Mouse (Mus musculus): ENCODE measurements around the gene Tnfaip2. TPM values are rescaled to one million over a fixed set of nuclear protein-coding genes. Genes with fewer than 3 reads are reported as not detected.

The Tnfaip2 gene
- polyA plus RNA-seq, 1 experiment from 2014 or later: 0.63 TPM

DNA sequence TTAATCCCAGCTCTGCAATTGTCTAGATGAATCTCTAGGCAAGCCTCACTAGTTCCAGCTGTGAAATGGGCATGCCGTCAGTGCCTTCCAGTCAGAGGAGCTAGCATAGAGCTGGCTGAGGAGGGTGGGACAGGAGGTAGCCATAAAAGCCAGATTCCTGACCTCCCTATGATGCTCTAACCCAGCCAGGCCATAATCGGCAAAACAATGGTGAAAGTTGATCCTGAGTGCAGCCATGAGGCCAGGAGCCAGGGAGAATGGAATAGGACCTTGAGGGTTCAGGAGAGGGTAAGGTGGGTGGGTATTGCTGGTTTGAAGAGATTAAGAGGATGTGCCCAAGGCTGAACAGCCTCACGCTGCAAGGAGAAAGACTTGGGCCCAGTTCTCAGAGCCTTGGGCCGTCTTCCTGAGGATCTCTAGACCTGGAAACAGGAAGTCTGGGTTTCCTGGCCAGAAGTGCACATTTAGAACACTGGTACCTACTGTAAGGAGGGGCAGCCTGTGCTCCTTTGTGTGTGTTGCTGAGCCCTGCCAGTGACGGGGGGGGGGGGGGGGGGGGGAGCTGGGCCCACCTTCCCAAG is 9.4 kb upstream of the Tnfaip2 start:
- no peak for ATAC-seq
- Histone ChIP-seq H3K9ac (replicated peaks; ENCODE audit: low read depth, low read length) (no peak overlapping the region), H3K4me3 (replicated peaks; ENCODE audit: low read length) (no peak overlapping the region), H3K9me3 (ENCODE audit: control insufficient read depth, low read length) (no peaks in the 10 kb centered on the region), H3K36me3 (ENCODE audit: control insufficient read depth, insufficient read depth) (no peaks in the 10 kb centered on the region), H3K4me2 (ENCODE audit: low read length) (no peak overlapping the region), H3K4me1 (replicated peaks; ENCODE audit: control insufficient read depth, insufficient read depth, low read length) (peaks cover 22% of the 10 kb centered on the region), H3K27me3 (replicated peaks; ENCODE audit: control insufficient read depth, insufficient read depth, low read length) (peaks cover 28% of the 10 kb centered on the region), H3K27ac (ENCODE audit: low read length) (no peak overlapping the region; the same call in 1 of the 2 replicates)
- WGBS: 51% methylated on average over 5 of the region's 5 CpGs

- Histone ChIP-seq H3K9me3 (ENCODE audit: control insufficient read depth, low read length) (no peaks in the 10 kb centered on the region), H3K27me3 (replicated peaks; ENCODE audit: control insufficient read depth, insufficient read depth, low read length) (peaks cover 20% of the 10 kb centered on the region), H3K4me2 (ENCODE audit: low read length) (peak overlapping the region; percentile 22; the same call in 1 of the 2 replicates), H3K4me3 (replicated peaks; ENCODE audit: low read length) (no peak overlapping the region), H3K36me3 (ENCODE audit: control insufficient read depth, insufficient read depth) (no peaks in the 10 kb centered on the region), H3K4me1 (replicated peaks; ENCODE audit: control insufficient read depth, insufficient read depth, low read length) (peaks cover 9% of the 10 kb centered on the region), H3K27ac (ENCODE audit: low read length) (peak overlapping the region; percentile 51; the same call in 1 of the 2 replicates), H3K9ac (replicated peaks; ENCODE audit: low read depth, low read length) (no peak overlapping the region)
- WGBS: 22% methylated on average over 6 of the region's 7 CpGs
- ATAC-seq: peak; percentile 71
Measured at GRCm38 (mm10) chr12:111434164-111434744, 8.0 kb upstream of the Tnfaip2 start.

- Histone ChIP-seq H3K4me3 (replicated peaks; ENCODE audit: low read length) (no peak overlapping the region), H3K27ac (ENCODE audit: low read length) (peak overlapping the region; percentile 51; the same call in 1 of the 2 replicates), H3K4me2 (ENCODE audit: low read length) (no peak overlapping the region), H3K27me3 (replicated peaks; ENCODE audit: control insufficient read depth, insufficient read depth, low read length) (peaks cover 20% of the 10 kb centered on the region), H3K4me1 (replicated peaks; ENCODE audit: control insufficient read depth, insufficient read depth, low read length) (peaks cover 4% of the 10 kb centered on the region), H3K36me3 (ENCODE audit: control insufficient read depth, insufficient read depth) (no peaks in the 10 kb centered on the region), H3K9ac (replicated peaks; ENCODE audit: low read depth, low read length) (no peak overlapping the region), H3K9me3 (ENCODE audit: control insufficient read depth, low read length) (no peaks in the 10 kb centered on the region)
- ATAC-seq: no peak
- 52% methylated on average over 8 of the region's 8 CpGs for WGBS
Measured at GRCm38 (mm10) chr12:111434745-111435327, 7.4 kb upstream of the Tnfaip2 start.

DNA sequence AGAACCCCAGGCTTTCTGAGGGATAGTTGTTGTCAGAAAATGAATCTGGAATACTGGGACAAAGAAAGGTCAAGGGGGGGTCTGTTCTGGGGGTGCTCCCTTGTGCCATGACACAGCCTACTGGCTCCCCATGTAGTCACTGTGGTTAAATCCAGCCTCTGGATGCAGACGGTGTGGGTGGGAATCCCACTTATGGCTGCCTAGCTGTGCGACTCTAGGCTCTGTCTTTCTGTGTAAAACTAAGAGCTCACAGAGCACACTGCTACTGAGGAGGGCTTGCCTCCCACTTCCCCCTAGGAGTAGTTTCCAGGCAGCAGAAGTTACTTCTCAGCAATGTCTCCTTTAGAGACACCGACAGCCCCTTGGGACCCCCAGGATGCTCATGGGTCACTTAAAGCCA is 6.1 kb upstream of the Tnfaip2 start:
- Histone ChIP-seq H3K4me1 (replicated peaks; ENCODE audit: control insufficient read depth, insufficient read depth, low read length) (no peaks in the 10 kb centered on the region), H3K4me2 (ENCODE audit: low read length) (no peak overlapping the region), H3K27me3 (replicated peaks; ENCODE audit: control insufficient read depth, insufficient read depth, low read length) (peaks cover 15% of the 10 kb centered on the region), H3K9ac (replicated peaks; ENCODE audit: low read depth, low read length) (no peak overlapping the region), H3K4me3 (replicated peaks; ENCODE audit: low read length) (no peak overlapping the region), H3K27ac (ENCODE audit: low read length) (no peak overlapping the region), H3K36me3 (ENCODE audit: control insufficient read depth, insufficient read depth) (no peaks in the 10 kb centered on the region), H3K9me3 (ENCODE audit: control insufficient read depth, low read length) (no peaks in the 10 kb centered on the region)
- ATAC-seq: no peak
- WGBS: 87% methylated on average over 3 of the region's 3 CpGs

- Histone ChIP-seq H3K27me3 (replicated peaks; ENCODE audit: control insufficient read depth, insufficient read depth, low read length) (peaks cover 16% of the 10 kb centered on the region), H3K9me3 (ENCODE audit: control insufficient read depth, low read length) (no peaks in the 10 kb centered on the region), H3K4me1 (replicated peaks; ENCODE audit: control insufficient read depth, insufficient read depth, low read length) (no peaks in the 10 kb centered on the region), H3K9ac (replicated peaks; ENCODE audit: low read depth, low read length) (no peak overlapping the region), H3K27ac (ENCODE audit: low read length) (no peak overlapping the region), H3K4me3 (replicated peaks; ENCODE audit: low read length) (no peak overlapping the region), H3K36me3 (ENCODE audit: control insufficient read depth, insufficient read depth) (no peaks in the 10 kb centered on the region), H3K4me2 (ENCODE audit: low read length) (no peak overlapping the region)
- whole genome bisulfite sequencing: 76% methylated on average over 8 of the region's 8 CpGs
- no peak for ATAC-seq
Measured at GRCm38 (mm10) chr12:111436640-111437039, 5.6 kb upstream of the Tnfaip2 start.

- H3K4me1 ChIP-seq (replicated peaks; ENCODE audit: control insufficient read depth, insufficient read depth, low read length): peaks cover 4% of the 10 kb centered on the region
- H3K4me2 ChIP-seq (ENCODE audit: low read length): no peak overlapping the region
- H3K9me3 ChIP-seq (ENCODE audit: control insufficient read depth, low read length): no peaks in the 10 kb centered on the region
- 75% methylated on average over 5 of the region's 5 CpGs for WGBS
- no peak overlapping the region for H3K4me3 ChIP-seq (replicated peaks; ENCODE audit: low read length)
- H3K36me3 ChIP-seq (ENCODE audit: control insufficient read depth, insufficient read depth): no peaks in the 10 kb centered on the region
- ATAC-seq: no peak
- H3K27me3 ChIP-seq (replicated peaks; ENCODE audit: control insufficient read depth, insufficient read depth, low read length): peaks cover 22% of the 10 kb centered on the region
- H3K27ac ChIP-seq (ENCODE audit: low read length): no peak overlapping the region
- H3K9ac ChIP-seq (replicated peaks; ENCODE audit: low read depth, low read length): no peak overlapping the region
Measured at GRCm38 (mm10) chr12:111437222-111437900, 4.9 kb upstream of the Tnfaip2 start.

DNA sequence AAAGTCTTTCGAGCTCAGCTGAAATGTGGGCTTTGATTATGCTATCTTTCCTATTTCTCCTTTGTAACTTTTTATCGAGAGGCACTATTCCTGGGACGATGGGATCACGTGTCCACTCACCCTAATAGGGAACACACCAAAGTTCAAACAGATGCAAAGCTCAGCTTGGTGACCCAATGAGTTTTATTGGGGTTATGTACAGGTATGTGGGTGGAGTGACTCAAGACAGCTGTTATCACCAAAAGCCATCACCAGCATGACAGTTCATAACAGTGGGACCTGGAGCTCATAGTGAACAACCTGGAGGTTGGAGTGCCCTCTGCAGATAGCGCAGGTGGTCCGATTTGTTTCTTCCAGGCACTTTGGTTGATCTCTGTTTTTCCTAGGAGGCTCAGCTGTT is 3.4 kb upstream of the Tnfaip2 start:
- H3K36me3 ChIP-seq (ENCODE audit: control insufficient read depth, insufficient read depth): no peaks in the 10 kb centered on the region
- no peak overlapping the region for H3K9ac ChIP-seq (replicated peaks; ENCODE audit: low read depth, low read length)
- WGBS: 91% methylated on average over 6 of the region's 6 CpGs
- no peak overlapping the region for H3K4me3 ChIP-seq (replicated peaks; ENCODE audit: low read length)
- H3K9me3 ChIP-seq (ENCODE audit: control insufficient read depth, low read length): no peaks in the 10 kb centered on the region
- peaks cover 37% of the 10 kb centered on the region for H3K27me3 ChIP-seq (replicated peaks; ENCODE audit: control insufficient read depth, insufficient read depth, low read length)
- H3K4me2 ChIP-seq (ENCODE audit: low read length): no peak overlapping the region
- no peak overlapping the region for H3K27ac ChIP-seq (ENCODE audit: low read length)
- peaks cover 9% of the 10 kb centered on the region for H3K4me1 ChIP-seq (replicated peaks; ENCODE audit: control insufficient read depth, insufficient read depth, low read length)
- no peak for ATAC-seq

GRCm38 (mm10) chr12:111440701-111441373 is 1.4 kb upstream of the Tnfaip2 start:
- H3K9me3 ChIP-seq (ENCODE audit: control insufficient read depth, low read length): no peaks in the 10 kb centered on the region
- H3K4me3 ChIP-seq (replicated peaks; ENCODE audit: low read length): no peak overlapping the region
- H3K36me3 ChIP-seq (ENCODE audit: control insufficient read depth, insufficient read depth): no peaks in the 10 kb centered on the region
- peaks cover 56% of the 10 kb centered on the region for H3K27me3 ChIP-seq (replicated peaks; ENCODE audit: control insufficient read depth, insufficient read depth, low read length)
- H3K4me2 ChIP-seq (ENCODE audit: low read length): no peak overlapping the region
- no peak for ATAC-seq
- 97% methylated on average over 9 of the region's 9 CpGs for WGBS
- H3K27ac ChIP-seq (ENCODE audit: low read length): no peak overlapping the region
- peaks cover 12% of the 10 kb centered on the region for H3K4me1 ChIP-seq (replicated peaks; ENCODE audit: control insufficient read depth, insufficient read depth, low read length)
- no peak overlapping the region for H3K9ac ChIP-seq (replicated peaks; ENCODE audit: low read depth, low read length)

DNA sequence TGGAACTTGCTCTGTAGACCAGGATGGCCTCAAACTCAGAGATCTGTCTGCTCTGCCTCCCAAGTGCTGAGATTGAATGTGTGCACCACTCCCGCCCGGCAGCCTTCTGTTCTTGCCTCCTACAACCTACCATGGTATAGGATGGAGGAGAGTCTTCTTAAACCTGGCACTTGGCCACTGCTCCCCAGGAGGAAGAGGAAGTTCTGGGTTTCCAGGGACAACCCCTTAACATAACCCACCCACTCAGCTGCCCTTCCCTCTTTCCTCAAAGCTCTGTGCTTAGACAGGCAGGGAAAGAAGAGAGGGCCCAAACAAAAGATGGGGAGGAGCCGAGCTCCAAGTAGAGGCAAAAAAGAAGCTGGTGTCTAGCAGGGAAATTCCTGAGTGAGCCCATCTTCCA is 746 bp upstream of the Tnfaip2 start:
- no peak overlapping the region for H3K4me3 ChIP-seq (replicated peaks; ENCODE audit: low read length)
- H3K4me2 ChIP-seq (ENCODE audit: low read length): no peak overlapping the region
- no peaks in the 10 kb centered on the region for H3K36me3 ChIP-seq (ENCODE audit: control insufficient read depth, insufficient read depth)
- no peak overlapping the region for H3K27ac ChIP-seq (ENCODE audit: low read length)
- 54% methylated on average over 3 of the region's 3 CpGs for WGBS
- ATAC-seq: no peak
- H3K9ac ChIP-seq (replicated peaks; ENCODE audit: low read depth, low read length): no peak overlapping the region
- peaks cover 16% of the 10 kb centered on the region for H3K4me1 ChIP-seq (replicated peaks; ENCODE audit: control insufficient read depth, insufficient read depth, low read length)
- no peaks in the 10 kb centered on the region for H3K9me3 ChIP-seq (ENCODE audit: control insufficient read depth, low read length)
- H3K27me3 ChIP-seq (replicated peaks; ENCODE audit: control insufficient read depth, insufficient read depth, low read length): peaks cover 63% of the 10 kb centered on the region
